Mouse (Mus musculus): Measurements from ENCODE around the gene Cdh13.

GRCm38 (mm10) chr8:118983724-118984123 lies 700.2 kb downstream of the Cdh13 start:
- TF ChIP-seq POLR2A (IDR thresholded peaks at IDR 0.05; ENCODE audit: insufficient read length, low read depth) (no peak), TCF3 (IDR thresholded peaks at IDR 0.05; ENCODE audit: insufficient read length, low read depth) (no peak), POLR2AphosphoS2 (IDR thresholded peaks at IDR 0.05; ENCODE audit: insufficient read length, low read depth) (no peak), USF1 (IDR thresholded peaks at IDR 0.05; ENCODE audit: low read depth) (no peak), TCF12 (IDR thresholded peaks at IDR 0.05; ENCODE audit: insufficient read depth, poor library complexity, severe bottlenecking) (no peak), MYOD1 (IDR thresholded peaks at IDR 0.05; ENCODE audit: control insufficient read depth in 1 of 3, insufficient read length in 2 of 3, low read depth in 2 of 3) (peak in 1 of 3 experiments; percentile 65), E2F4 (IDR thresholded peaks at IDR 0.05; ENCODE audit: insufficient read depth) (no peak), MYOG (IDR thresholded peaks at IDR 0.05; ENCODE audit: control insufficient read depth in 1 of 3, insufficient read depth in 1 of 3, insufficient read length in 2 of 3, low read depth in 2 of 3) (peak in 1 of 3 experiments; percentile 56), REST (IDR thresholded peaks at IDR 0.05; ENCODE audit: insufficient read depth, insufficient read length) (no peak)

Measured in myocyte (in vitro differentiated cells).